Mouse (Mus musculus): ENCODE measurements around the gene Myl4. TPM values are rescaled to one million over a fixed set of nuclear protein-coding genes. Genes with fewer than 3 reads are reported as not detected.
"Not testable (repeated sequence)": the region's sequence is repeated elsewhere in the genome, so short reads cannot be mapped to it uniquely, and the experiment has no call there.

The Myl4 gene
- polyA plus RNA-seq (2021) = 1.3 TPM

DNA sequence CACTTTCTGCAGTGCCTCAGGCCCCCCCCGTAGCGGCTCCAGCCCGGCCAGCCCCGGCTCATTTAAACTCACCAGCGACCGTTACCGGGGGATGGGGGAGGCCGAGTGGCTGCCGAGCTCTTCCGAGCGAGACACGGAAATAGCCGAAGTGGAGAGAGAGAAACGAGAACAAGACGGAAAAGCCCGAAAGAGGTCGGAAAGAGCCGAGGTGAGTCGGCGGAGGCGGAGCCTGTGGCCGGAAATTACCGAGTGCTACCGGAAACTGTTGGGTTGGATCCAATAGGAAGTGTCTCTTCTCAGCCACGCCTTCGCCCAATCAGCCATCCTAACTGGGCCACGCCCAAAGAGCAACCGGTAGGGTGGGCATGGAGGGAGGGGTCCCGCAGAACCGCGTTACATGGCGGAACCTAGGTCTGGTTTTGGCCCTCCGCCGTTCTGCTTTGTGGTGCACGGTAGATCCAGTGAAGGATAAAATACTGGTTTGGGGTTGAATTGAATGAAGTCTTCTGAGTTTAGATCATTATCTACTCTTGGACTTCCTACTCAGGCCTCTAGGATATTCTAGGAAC, at the start of gene Myl4, which contains the start of gene Cdc27:
TSS of gene Myl4 (plus strand) at position 258 of the 569 bp plus-strand sequence.
TSS of gene Cdc27 (minus strand) at position 215 of the 569 bp plus-strand sequence.
- ChIA-PET CTCF (interaction anchor here (0.7 to 1.3 kb wide), 2 partner anchors 10 to 40 kb away, joined by 3 to 4 read pairs; no protein-coding TSS in a partner anchor), POLR2A (no interaction called here)
- no peaks in the 10 kb centered on the region for H3K27me3 ChIP-seq
- peak; percentile 78 for ATAC-seq
- in situ Hi-C loops (cut with MboI; ENCODE audit: low pct_unique_long_range_greater_than_20kb) = no loop called here
- TF ChIP-seq CTCF (IDR thresholded peaks at IDR 0.05) = no peak
- DNase-seq (ENCODE audit: low read depth, low spot score) = peak; percentile 97

DNA sequence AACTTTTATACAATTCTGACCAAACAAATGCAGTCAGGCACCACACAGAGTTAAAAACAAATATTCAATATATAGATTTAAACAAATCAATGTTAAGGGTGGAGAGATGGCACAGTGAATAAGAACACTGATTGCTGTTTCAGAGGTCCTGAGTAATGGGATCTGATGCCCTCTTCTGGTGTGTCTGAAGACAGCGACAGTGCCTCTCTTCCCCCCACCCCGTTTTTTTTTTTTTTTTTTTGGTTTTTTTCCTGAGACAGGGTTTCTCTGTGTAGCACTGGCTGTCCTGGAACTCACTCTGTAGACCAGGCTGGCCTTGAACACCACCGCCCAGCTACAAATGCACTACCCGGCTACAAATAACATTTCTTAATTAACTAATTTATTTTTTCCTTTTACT, 42.0 kb upstream of the Myl4 start:
- DNase-seq (ENCODE audit: low read depth, low spot score) = no peak
- CTCF ChIA-PET = no interaction called here
- H3K27me3 ChIP-seq = no peaks in the 10 kb centered on the region
- POLR2A ChIA-PET = no interaction called here
- in situ Hi-C loops (cut with MboI; ENCODE audit: low pct_unique_long_range_greater_than_20kb) = no loop called here
- TF ChIP-seq CTCF (IDR thresholded peaks at IDR 0.05) = no peak
- no peak for ATAC-seq

DNA sequence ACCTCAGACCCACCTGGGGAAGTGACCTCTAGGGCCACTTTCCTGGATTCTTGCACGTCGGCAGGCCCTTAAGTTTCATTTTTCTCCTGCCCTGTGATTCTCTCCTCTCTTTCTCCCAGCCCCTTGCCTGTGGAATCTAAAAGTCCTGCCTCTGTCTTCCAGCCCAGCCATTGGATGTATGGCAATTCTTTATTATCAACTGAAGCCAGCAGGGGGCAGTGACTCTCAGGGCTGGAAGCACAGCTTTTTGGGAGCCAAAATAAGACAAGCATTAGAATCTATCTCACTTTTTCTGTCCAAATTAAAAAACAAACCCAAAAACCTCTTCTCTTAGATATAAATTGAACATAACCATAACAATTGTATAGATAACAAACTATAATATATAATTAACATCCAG, 39.9 kb upstream of the Myl4 start:
- TF ChIP-seq CTCF (IDR thresholded peaks at IDR 0.05) = peak; percentile 61
- ChIA-PET POLR2A (no interaction called here), CTCF (no interaction called here)
- H3K27me3 ChIP-seq = no peaks in the 10 kb centered on the region
- in situ Hi-C loops (cut with MboI; ENCODE audit: low pct_unique_long_range_greater_than_20kb) = no loop called here
- ATAC-seq (no peak), DNase-seq (ENCODE audit: low read depth, low spot score) (no peak)

DNA sequence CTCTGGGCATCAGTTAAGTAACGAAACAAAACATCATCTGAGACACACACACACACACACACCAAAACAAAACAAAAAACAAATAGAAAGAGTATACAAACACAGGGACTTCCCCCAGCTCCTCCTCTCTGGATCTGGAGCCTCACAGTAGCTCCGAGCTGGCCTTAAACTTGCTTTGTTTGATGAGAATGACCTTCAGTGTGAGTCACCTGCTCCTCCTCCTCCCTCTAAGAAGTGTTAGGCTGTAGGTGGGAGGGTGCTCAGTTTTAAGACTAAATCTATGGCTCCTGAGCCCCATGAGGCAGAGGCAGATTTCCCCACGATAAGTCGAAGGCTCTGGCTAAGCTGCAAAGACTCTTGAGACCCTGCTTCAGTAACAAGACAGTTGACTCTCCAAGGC, 38.0 kb upstream of the Myl4 start:
- ChIA-PET POLR2A (no interaction called here), CTCF (no interaction called here)
- ATAC-seq = no peak
- H3K27me3 ChIP-seq = no peaks in the 10 kb centered on the region
- in situ Hi-C loops (cut with MboI; ENCODE audit: low pct_unique_long_range_greater_than_20kb) = no loop called here
- no peak for DNase-seq (ENCODE audit: low read depth, low spot score)
- TF ChIP-seq CTCF (IDR thresholded peaks at IDR 0.05) = no peak

DNA sequence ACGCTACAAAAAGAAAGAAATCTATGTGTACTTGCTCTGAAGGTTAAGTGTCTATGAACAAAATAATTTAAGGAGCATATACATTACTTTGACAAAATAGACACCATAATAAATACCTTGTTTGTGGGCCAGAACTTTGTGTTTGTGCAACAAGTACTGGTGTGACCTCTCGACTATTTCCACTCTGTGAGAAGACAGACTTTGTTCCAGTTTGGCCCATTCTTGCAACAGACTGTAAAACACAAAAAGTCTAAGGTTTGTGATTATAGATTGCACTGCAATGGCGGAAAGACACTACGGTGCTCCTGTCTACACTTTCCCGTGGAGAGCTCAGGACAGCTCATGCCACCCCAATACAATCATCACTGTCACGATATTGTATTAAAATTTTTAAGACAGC, 24.5 kb upstream of the Myl4 start:
- ATAC-seq (no peak), DNase-seq (ENCODE audit: low read depth, low spot score) (no peak)
- in situ Hi-C loops (cut with MboI; ENCODE audit: low pct_unique_long_range_greater_than_20kb) = no loop called here
- ChIA-PET POLR2A (no interaction called here), CTCF (no interaction called here)
- H3K27me3 ChIP-seq = no peaks in the 10 kb centered on the region
- TF ChIP-seq CTCF (IDR thresholded peaks at IDR 0.05) = no peak

DNA sequence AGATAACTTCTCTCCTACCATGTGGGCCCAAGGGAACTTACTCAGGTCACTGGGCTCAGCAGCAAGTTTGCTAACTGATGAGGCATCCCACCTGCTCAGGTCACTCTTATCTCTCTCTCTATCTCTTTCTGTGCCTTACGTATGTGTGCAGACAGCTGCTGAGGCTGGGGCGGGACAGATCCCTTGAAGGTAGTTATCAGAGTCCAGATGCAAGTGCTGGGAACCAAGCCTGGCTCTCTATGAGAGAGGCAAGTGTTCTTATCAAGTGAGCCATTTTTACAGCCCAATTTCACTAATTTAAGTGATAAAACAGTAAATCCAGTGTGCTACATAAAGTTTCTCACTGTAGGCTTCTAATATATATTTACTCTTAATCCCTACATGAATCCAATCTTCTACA, 13.6 kb upstream of the Myl4 start:
- no peak for TF ChIP-seq CTCF (IDR thresholded peaks at IDR 0.05)
- DNase-seq (ENCODE audit: low read depth, low spot score) = no peak
- in situ Hi-C loops (cut with MboI; ENCODE audit: low pct_unique_long_range_greater_than_20kb) = no loop called here
- CTCF ChIA-PET = no interaction called here
- no peak for ATAC-seq
- H3K27me3 ChIP-seq = no peaks in the 10 kb centered on the region
- POLR2A ChIA-PET = no interaction called here

DNA sequence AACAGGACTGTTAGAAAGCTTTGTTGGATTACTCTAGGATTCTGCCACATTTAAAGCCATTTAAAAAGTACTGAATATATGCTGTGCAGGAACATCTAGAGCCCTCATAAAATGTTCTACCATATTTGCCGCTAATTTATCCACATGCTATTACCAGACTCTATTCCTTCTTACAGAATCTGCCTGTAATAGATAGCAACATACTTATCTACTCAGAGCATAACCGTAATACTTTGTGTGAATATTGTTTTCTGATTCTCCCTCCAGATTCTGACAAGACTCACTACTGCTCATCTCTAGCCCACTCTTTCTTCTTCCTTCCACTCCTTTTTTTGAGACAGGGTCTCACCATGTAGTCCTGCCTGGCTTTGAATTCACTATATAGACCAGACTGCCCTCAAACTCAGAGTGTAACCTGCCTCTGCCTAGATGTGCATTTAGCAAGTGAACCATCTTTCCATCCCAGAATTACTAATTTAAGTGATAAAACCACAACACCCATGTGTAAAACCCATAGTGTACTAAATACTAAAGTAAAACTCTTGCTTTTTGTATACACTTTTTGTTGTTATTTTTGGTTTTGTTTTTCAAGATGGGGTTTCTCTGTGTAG, 12.4 kb upstream of the Myl4 start:
- CTCF ChIA-PET = no interaction called here
- in situ Hi-C loops (cut with MboI; ENCODE audit: low pct_unique_long_range_greater_than_20kb) = no loop called here
- TF ChIP-seq CTCF (IDR thresholded peaks at IDR 0.05) = no peak

DNA sequence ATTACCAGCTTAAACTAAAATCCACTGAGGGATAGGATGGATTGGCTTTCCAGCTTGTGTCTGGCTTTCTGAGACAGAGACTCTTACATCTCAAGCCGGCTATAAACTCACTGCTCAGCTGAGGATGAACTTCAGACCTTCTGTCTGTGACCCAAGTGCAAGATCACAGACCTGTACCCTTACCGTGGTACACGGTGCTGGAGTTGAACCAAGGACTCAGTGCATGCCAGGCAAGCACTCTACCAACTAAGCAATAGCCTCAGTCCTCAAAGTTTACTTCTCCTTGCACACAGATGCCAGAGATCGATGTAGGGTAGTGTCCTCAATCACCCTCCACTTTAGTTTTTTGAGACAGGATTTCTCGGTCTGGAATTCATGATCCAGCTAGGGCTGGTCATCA, 10.7 kb upstream of the Myl4 start:
- TF ChIP-seq CTCF (IDR thresholded peaks at IDR 0.05) = no peak
- ATAC-seq = no peak
- no peaks in the 10 kb centered on the region for H3K27me3 ChIP-seq
- no peak for DNase-seq (ENCODE audit: low read depth, low spot score)
- in situ Hi-C loops (cut with MboI; ENCODE audit: low pct_unique_long_range_greater_than_20kb) = no loop called here
- ChIA-PET CTCF (no interaction called here), POLR2A (no interaction called here)

More for the DNA sequence above, 12.4 kb upstream of the Myl4 start:
- no peaks in the 10 kb centered on the region for H3K27me3 ChIP-seq
- POLR2A ChIA-PET = no interaction called here
- DNase-seq (ENCODE audit: low read depth, low spot score) = no peak
- no peak for ATAC-seq

DNA sequence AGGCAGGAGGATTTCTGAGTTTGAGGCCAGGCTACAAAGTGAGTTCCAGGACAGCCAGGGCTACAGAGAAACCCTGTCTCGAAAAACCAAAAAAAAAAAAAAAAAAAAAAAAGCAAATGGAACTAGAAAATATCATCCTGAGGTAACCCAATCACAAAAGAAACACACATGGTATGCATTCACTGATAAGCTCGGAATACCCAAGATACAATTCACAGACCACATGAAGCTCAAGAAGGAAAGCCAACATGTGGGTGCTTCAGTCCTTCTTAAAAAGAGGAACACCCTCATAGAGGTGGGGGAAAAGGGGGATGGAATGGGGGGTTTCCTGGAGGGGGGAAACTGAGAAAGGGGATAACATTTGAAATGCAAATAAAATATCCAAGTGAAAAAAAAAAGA, 7.1 kb upstream of the Myl4 start:
- POLR2A ChIA-PET = interaction anchor here (0.7 kb wide), 1 partner anchor 124 kb away, joined by 6 read pairs; no protein-coding TSS in a partner anchor
- in situ Hi-C loops (cut with MboI; ENCODE audit: low pct_unique_long_range_greater_than_20kb); DNase-seq (ENCODE audit: low read depth, low spot score); H3K27me3 ChIP-seq; ATAC-seq: not testable (repeated sequence)
- CTCF ChIA-PET = interaction anchor here (1.0 to 1.7 kb wide), 2 partner anchors 10 to 87 kb away, joined by 3 read pairs; no protein-coding TSS in a partner anchor

DNA sequence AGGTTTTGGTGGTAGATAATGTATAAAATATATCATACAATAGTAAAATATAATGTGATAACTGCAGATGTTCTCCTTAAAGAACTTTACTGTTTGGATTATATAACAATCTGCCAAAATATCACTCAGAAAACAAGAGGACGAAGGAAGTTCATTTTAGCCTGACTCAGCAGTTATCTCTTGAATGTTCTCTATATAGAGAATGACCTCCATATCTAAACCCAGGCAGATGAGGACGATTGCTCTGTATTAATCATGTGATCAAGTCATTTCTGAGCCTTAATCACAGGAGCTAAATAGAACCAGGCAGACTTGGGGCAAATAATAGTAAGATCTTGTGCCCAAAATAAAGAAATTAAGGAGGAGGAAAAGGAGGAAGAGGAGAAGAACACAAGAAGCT, 6.0 kb upstream of the Myl4 start:
- in situ Hi-C loops (cut with MboI; ENCODE audit: low pct_unique_long_range_greater_than_20kb) = no loop called here
- no peak for ATAC-seq
- no peaks in the 10 kb centered on the region for H3K27me3 ChIP-seq
- DNase-seq (ENCODE audit: low read depth, low spot score) = no peak
- ChIA-PET POLR2A (no interaction called here), CTCF (interaction anchor here (1.6 to 2.0 kb wide), 2 partner anchors 11 to 13 kb away, joined by 3 to 4 read pairs; no protein-coding TSS in a partner anchor)
- no peak for TF ChIP-seq CTCF (IDR thresholded peaks at IDR 0.05)

DNA sequence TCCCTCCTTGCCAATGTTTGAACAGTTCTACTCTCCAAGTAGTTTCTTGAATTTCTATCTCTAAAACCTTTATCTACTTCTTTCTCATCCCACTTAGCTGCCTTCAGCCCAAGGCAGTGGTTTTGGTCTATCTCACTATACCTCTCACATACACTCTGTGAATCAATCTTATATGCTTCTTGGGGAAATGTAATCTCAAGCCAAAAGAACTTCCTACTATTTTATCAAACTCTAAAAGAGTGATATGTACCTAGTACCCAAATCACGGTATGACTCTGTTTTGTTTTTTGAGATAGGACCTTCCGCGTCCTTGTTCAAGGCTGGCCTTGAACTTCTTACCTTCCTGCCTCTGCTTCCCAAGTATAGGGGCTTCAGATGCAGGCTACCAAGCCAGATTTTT, 3.0 kb upstream of the Myl4 start:
- ChIA-PET POLR2A (no interaction called here), CTCF (interaction anchor here (0.9 kb wide), 1 partner anchor 43 kb away, joined by 3 read pairs; no protein-coding TSS in a partner anchor)
- no peaks in the 10 kb centered on the region for H3K27me3 ChIP-seq
- DNase-seq (ENCODE audit: low read depth, low spot score) (no peak), ATAC-seq (no peak)
- in situ Hi-C loops (cut with MboI; ENCODE audit: low pct_unique_long_range_greater_than_20kb) = no loop called here
- no peak for TF ChIP-seq CTCF (IDR thresholded peaks at IDR 0.05)

Measured in Patski (cell line).